ENCODE assay signal across 17 mouse cellular contexts in genomic region chr8:126610713-126611112, GRCm38 (mm10). TPM values are rescaled to one million over a fixed set of nuclear protein-coding genes. Genes with fewer than 3 reads are reported as not detected.
DNase-seq lines count a peak whose midpoint lies in the region; ATAC-seq and TF ChIP-seq lines count a peak whose summit lies in the region.
"Had no signal": no experiment of that assay in that cellular context is flagged by ENCODE, and none has a peak within 500 bp of the region (broad histone marks: within the 10 kb centered on the region; RNA-seq: fewer than 3 reads in every experiment).

No protein-coding gene starts in this region.

- WGBS in liver, embryonic 12.5 days (ENCODE audit: insufficient replicate concordance): 5% methylated on average over 3 of the region's 3 CpGs
- 2% methylated on average over 3 of the region's 3 CpGs for WGBS in embryonic facial prominence, embryonic 10.5 days
- 15% methylated on average over 3 of the region's 3 CpGs for WGBS in intestine, postnatal 0 days
- 22% methylated on average over 3 of the region's 3 CpGs for WGBS in stomach, postnatal 0 days

- TF ChIP-seq CTCF in intestine, postnatal 0 days (IDR thresholded peaks at IDR 0.05; ENCODE audit: low read depth): no peak
- no peak for TF ChIP-seq CTCF in stomach, postnatal 0 days (IDR thresholded peaks at IDR 0.05; ENCODE audit: low read depth)

- no peak overlapping the region for H3K4me2 ChIP-seq in liver, embryonic 12.5 days
- no peak overlapping the region for H3K4me2 ChIP-seq in intestine, postnatal 0 days (replicated peaks; ENCODE audit: low read depth)
- no peak overlapping the region for H3K4me2 ChIP-seq in stomach, postnatal 0 days (replicated peaks; ENCODE audit: low read depth)
- H3K4me2 ChIP-seq: heart, embryonic 11.5 days; neural tube, embryonic 12.5 days had no signal

- no peak for ATAC-seq in liver, embryonic 12.5 days
- no peak for ATAC-seq in intestine, postnatal 0 days
- no peak for ATAC-seq in stomach, postnatal 0 days (ENCODE audit: low FRiP score, low TSS enrichment)
- no peak for ATAC-seq in activated CD4-positive, CD25-positive, alpha-beta regulatory T cell, adult 4 months
- ATAC-seq: forebrain, embryonic 16.5 days; inflammation-experienced regulatory T-cells, adult 6 months had no signal

- no peak for TF ChIP-seq EP300 in stomach, postnatal 0 days (optimal IDR thresholded peaks at IDR 0.05)

- no peaks in the 10 kb centered on the region for H3K9me3 ChIP-seq in liver, embryonic 12.5 days (replicated peaks)
- no peaks in the 10 kb centered on the region for H3K9me3 ChIP-seq in embryonic facial prominence, embryonic 10.5 days
- no peaks in the 10 kb centered on the region for H3K9me3 ChIP-seq in intestine, postnatal 0 days (ENCODE audit: control insufficient read depth)
- no peaks in the 10 kb centered on the region for H3K9me3 ChIP-seq in stomach, postnatal 0 days (ENCODE audit: control insufficient read depth, low read length)
- H3K9me3 ChIP-seq: neural tube, embryonic 12.5 days had no signal

- H3K27ac ChIP-seq in liver, embryonic 12.5 days: peak overlapping the region; percentile 63
- peak overlapping the region; percentile 26 for H3K27ac ChIP-seq in embryonic facial prominence, embryonic 10.5 days (replicated peaks)
- peak overlapping the region; percentile 50; the same call in 1 of the 2 replicates for H3K27ac ChIP-seq in intestine, postnatal 0 days (ENCODE audit: low read depth, low read length)
- peak overlapping the region; percentile 70 for H3K27ac ChIP-seq in stomach, postnatal 0 days (replicated peaks)
- H3K27ac ChIP-seq: neural tube, embryonic 12.5 days had no signal

- no peaks in the 10 kb centered on the region for H3K36me3 ChIP-seq in liver, embryonic 12.5 days
- H3K36me3 ChIP-seq in embryonic facial prominence, embryonic 10.5 days (replicated peaks): no peaks in the 10 kb centered on the region
- H3K36me3 ChIP-seq in intestine, postnatal 0 days (ENCODE audit: control insufficient read depth, insufficient read depth): no peaks in the 10 kb centered on the region
- H3K36me3 ChIP-seq in stomach, postnatal 0 days (ENCODE audit: control insufficient read depth, insufficient read depth, low read length): no peaks in the 10 kb centered on the region
- H3K36me3 ChIP-seq: neural tube, embryonic 12.5 days had no signal

- H3K4me3 ChIP-seq in liver, embryonic 12.5 days: no peak overlapping the region
- no peak overlapping the region for H3K4me3 ChIP-seq in embryonic facial prominence, embryonic 10.5 days
- H3K4me3 ChIP-seq in intestine, postnatal 0 days (ENCODE audit: low read depth, low read length): no peak overlapping the region
- H3K4me3 ChIP-seq in stomach, postnatal 0 days (ENCODE audit: low read depth, low read length): no peak overlapping the region
- H3K4me3 ChIP-seq: neural tube, embryonic 12.5 days had no signal

- no peak overlapping the region for H3K9ac ChIP-seq in liver, embryonic 12.5 days
- no peak overlapping the region for H3K9ac ChIP-seq in intestine, postnatal 0 days (ENCODE audit: low read depth, low read length)
- no peak overlapping the region for H3K9ac ChIP-seq in stomach, postnatal 0 days (ENCODE audit: low read length)
- H3K9ac ChIP-seq: neural tube, embryonic 12.5 days had no signal

- H3K27me3 ChIP-seq in liver, embryonic 12.5 days (replicated peaks): no peaks in the 10 kb centered on the region
- H3K27me3 ChIP-seq in embryonic facial prominence, embryonic 10.5 days (replicated peaks; ENCODE audit: low read depth, poor library complexity, severe bottlenecking): 0 out of 2 replicates have a peak, but pooled peaks cover 12% of the 10 kb centered on the region
- H3K27me3 ChIP-seq in intestine, postnatal 0 days (replicated peaks; ENCODE audit: control insufficient read depth, insufficient read depth, low read length): no peaks in the 10 kb centered on the region
- H3K27me3 ChIP-seq in stomach, postnatal 0 days (ENCODE audit: control insufficient read depth, insufficient read depth, low read length): no peaks in the 10 kb centered on the region
- H3K27me3 ChIP-seq: neural tube, embryonic 12.5 days had no signal

- DNase-seq in liver: no peak
- DNase-seq in embryonic facial prominence, embryonic 10.5 days (ENCODE audit: low spot score): peak; percentile 31
- peak; percentile 59 for DNase-seq in stomach, postnatal 0 days (ENCODE audit: low spot score)
- DNase-seq in testis, postnatal 10 days (ENCODE audit: low spot score): no peak
- DNase-seq: adrenal gland, postnatal 10 days; cerebellum, adult 9-11 months; gastrocnemius, postnatal 10 days; heart, postnatal 4 days; spleen, adult 18-20 months; thymus, adult 2 months had no signal

- peaks cover 39% of the 10 kb centered on the region for H3K4me1 ChIP-seq in liver, embryonic 12.5 days
- peaks cover 48% of the 10 kb centered on the region for H3K4me1 ChIP-seq in embryonic facial prominence, embryonic 10.5 days
- peaks cover 19% of the 10 kb centered on the region for H3K4me1 ChIP-seq in intestine, postnatal 0 days (replicated peaks; ENCODE audit: control insufficient read depth, insufficient read depth, low read length)
- H3K4me1 ChIP-seq in stomach, postnatal 0 days (replicated peaks; ENCODE audit: control insufficient read depth, insufficient read depth): peaks cover 10% of the 10 kb centered on the region; the same call in 1 of the 2 replicates

RNA-seq across cellular contexts. Expression of gene Irf2bp2, which starts 16.9 kb away (rescaled TPM):
- 5.5 and 5.6 TPM in 2 replicates for polyA plus RNA-seq in liver, embryonic 12.5 days (2016; fragmentation: Nextera tagmentation; extraction: Ambion mirVana)
- 4.5 and 5.4 TPM in 2 replicates for polyA plus RNA-seq in embryonic facial prominence, embryonic 10.5 days (2016; fragmentation: Nextera tagmentation; extraction: Ambion mirVana)
- 13.3 and 14.9 TPM in 2 replicates for polyA plus RNA-seq in intestine, postnatal 0 days (2015; fragmentation: Nextera tagmentation; extraction: Ambion mirVana)
- polyA plus RNA-seq in stomach, postnatal 0 days (2015; fragmentation: Nextera tagmentation; extraction: Ambion mirVana): 10.1 and 10.2 TPM in 2 replicates
- polyA plus RNA-seq in activated CD4-positive, CD25-positive, alpha-beta regulatory T cell, adult 4 months (2017; shearing (Covaris generic)): 10 to 100 TPM; 17.8 to 22.2 TPM

Comparison
In these comparisons a context has a peak if more than half of its experiments do, and no peak if none do; other contexts are left out.
1. DNase-seq: peak in embryonic facial prominence, embryonic 10.5 days (single experiment) and stomach, postnatal 0 days (single experiment); none in liver (single experiment) and testis, postnatal 10 days (single experiment).
2. Peak in every context shown above with its lines, with median percentiles within 50 percentile points of each other: H3K27ac ChIP-seq.